Mouse (Mus musculus) erythroblast, embryonic 14.5 days (primary cell): ENCODE measurements around the gene Cabcoco1.

ENCODE experiments used
- GATA1 ChIP-seq: IDR thresholded peaks from 2 replicates; pipeline ENCODE4 v1.6.1; 2012; ENCODE audit warnings: low read length, inconsistent platforms, mixed read lengths
- TAL1 ChIP-seq: IDR thresholded peaks from 3 replicates; pipeline ENCODE4 v1.6.1; 2012; ENCODE audit warnings: low read length, inconsistent platforms, mixed read lengths

DNA sequence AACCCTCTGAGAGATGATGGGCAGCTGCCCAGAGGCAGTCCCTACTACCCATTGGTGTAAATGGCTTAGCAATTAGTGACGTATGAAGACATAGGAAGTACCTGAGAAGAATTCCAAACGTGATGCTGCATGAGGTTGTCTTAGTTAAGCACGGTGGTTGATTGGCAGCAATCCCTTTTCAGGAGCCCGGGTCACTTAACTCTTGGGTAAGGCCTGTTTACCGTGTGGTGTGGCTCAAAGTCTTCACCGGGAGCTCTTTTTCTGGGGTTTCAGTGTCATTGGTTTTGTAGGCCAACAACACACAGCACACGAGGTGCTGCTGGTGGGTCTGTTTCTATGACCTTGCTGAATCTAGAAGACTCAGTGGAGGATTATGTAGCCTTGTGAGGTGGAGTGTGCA lies 105.9 kb downstream of the Cabcoco1 start:
- no peak for TF ChIP-seq GATA1
- no peak for TF ChIP-seq TAL1
